In the genomic region with DNA sequence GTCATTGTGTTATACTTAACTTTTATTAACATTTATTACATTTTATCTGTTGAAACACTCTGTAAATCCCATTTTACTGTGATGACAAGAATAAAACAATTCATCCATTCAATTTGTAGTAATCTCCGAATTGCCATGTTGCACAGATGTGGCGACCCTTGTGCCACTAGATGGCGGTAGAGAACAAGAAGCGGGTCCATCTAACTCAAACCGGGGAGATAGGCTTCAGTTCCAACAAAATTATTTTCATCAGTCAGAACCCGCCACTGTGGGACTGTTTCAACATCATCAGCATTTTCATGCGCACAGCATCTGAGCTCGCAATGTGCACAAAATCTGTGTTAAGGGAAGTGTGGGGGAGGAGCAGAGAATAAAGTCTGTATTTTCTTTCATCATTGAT, we compare ENCODE assay signal across 8 mouse cellular contexts. TPM values are rescaled to one million over a fixed set of nuclear protein-coding genes. Genes with fewer than 3 reads are reported as not detected.
DNase-seq lines count a peak whose midpoint lies in the region; ATAC-seq and TF ChIP-seq lines count a peak whose summit lies in the region.

No protein-coding gene starts in this region.

- no peak overlapping the region for H3K27ac ChIP-seq in liver, embryonic 11.5 days (ENCODE audit: low read depth, low read length)
- H3K27ac ChIP-seq in neural tube, embryonic 13.5 days (replicated peaks) = no peak overlapping the region

- H3K4me3 ChIP-seq in C2C12 (ENCODE audit: insufficient read depth, poor library complexity, severe bottlenecking) = no peak overlapping the region
- no peak overlapping the region for H3K4me3 ChIP-seq in liver, embryonic 11.5 days (ENCODE audit: low read depth, low read length)
- no peak overlapping the region for H3K4me3 ChIP-seq in neural tube, embryonic 13.5 days

- H3K9ac ChIP-seq in liver, embryonic 11.5 days (ENCODE audit: low read depth, low read length) = no peak overlapping the region
- no peak overlapping the region for H3K9ac ChIP-seq in neural tube, embryonic 13.5 days

- no peaks in the 10 kb centered on the region for H3K36me3 ChIP-seq in C2C12 (ENCODE audit: control insufficient read depth, insufficient read depth)
- no peaks in the 10 kb centered on the region for H3K36me3 ChIP-seq in liver, embryonic 11.5 days (ENCODE audit: control insufficient read depth, insufficient read depth, low read length)
- no peaks in the 10 kb centered on the region for H3K36me3 ChIP-seq in neural tube, embryonic 13.5 days

- H3K9me3 ChIP-seq in liver, embryonic 11.5 days (ENCODE audit: control insufficient read depth, low read length) = no peaks in the 10 kb centered on the region
- no peaks in the 10 kb centered on the region for H3K9me3 ChIP-seq in neural tube, embryonic 13.5 days

- TF ChIP-seq CTCF in C2C12 (IDR thresholded peaks at IDR 0.05; ENCODE audit: control insufficient read depth, insufficient read depth, insufficient read length) = peak; percentile 20

- no peak overlapping the region for H3ac ChIP-seq in C2C12 (ENCODE audit: control insufficient read depth, insufficient read length, low read depth)

- H3K79me2 ChIP-seq in C2C12 (ENCODE audit: control insufficient read depth, insufficient read depth) = no peaks in the 10 kb centered on the region

- ATAC-seq in liver, embryonic 11.5 days (replicated peaks; ENCODE audit: low FRiP score) = no peak
- peak; percentile 91 for ATAC-seq in neural tube, embryonic 13.5 days (ENCODE audit: low read depth)

- H3K27me3 ChIP-seq in C2C12 (ENCODE audit: control insufficient read depth, insufficient read depth, insufficient read length) = no peaks in the 10 kb centered on the region
- H3K27me3 ChIP-seq in liver, embryonic 11.5 days (replicated peaks; ENCODE audit: control insufficient read depth, insufficient read depth, low read length) = no peaks in the 10 kb centered on the region
- no peaks in the 10 kb centered on the region for H3K27me3 ChIP-seq in neural tube, embryonic 13.5 days

- whole genome bisulfite sequencing in liver, embryonic 11.5 days = 8% methylated on average over 8 of the region's 8 CpGs
- 4% methylated on average over 8 of the region's 8 CpGs for WGBS in neural tube, embryonic 13.5 days

- no peak overlapping the region for H3K4me2 ChIP-seq in liver, embryonic 11.5 days
- H3K4me2 ChIP-seq in neural tube, embryonic 13.5 days = peak overlapping the region; percentile 29; the same call in 1 of the 2 replicates

- H3K79me3 ChIP-seq in C2C12 (ENCODE audit: low read depth) = no peaks in the 10 kb centered on the region

- peak; percentile 52 for DNase-seq in adrenal gland, adult 2 months
- DNase-seq in embryo, embryonic 10.5 days (ENCODE audit: low spot score) = peak; percentile 92
- peak; percentile 10 to 23 for DNase-seq in heart, adult 9 months (ENCODE audit: low spot score in 2 of 2)
- DNase-seq in kidney, postnatal 10 days = peak; percentile 85
- peak; percentile 35 for DNase-seq in liver, embryonic 11.5 days (ENCODE audit: low spot score)
- DNase-seq in testis, postnatal 14 days (ENCODE audit: low spot score) = peak; percentile 19

- no peaks in the 10 kb centered on the region for H3K4me1 ChIP-seq in liver, embryonic 11.5 days (replicated peaks; ENCODE audit: control insufficient read depth, insufficient read depth, low read length)
- peaks cover 7% of the 10 kb centered on the region; the same call in 1 of the 2 replicates for H3K4me1 ChIP-seq in neural tube, embryonic 13.5 days (replicated peaks)

TF ChIP-seq in C2C12, 6 proteins besides CTCF, POLR2A, EP300 and RAD21:
- TF ChIP-seq FOSL1 (IDR thresholded peaks at IDR 0.05; ENCODE audit: insufficient read depth, low read length, poor library complexity, severe bottlenecking) (no peak), MYOD1 (IDR thresholded peaks at IDR 0.05; ENCODE audit: control insufficient read depth, insufficient read length, low read depth) (no peak), MYOG (IDR thresholded peaks at IDR 0.05; ENCODE audit: control insufficient read depth, extremely low read depth, insufficient read length) (no peak), CEBPB (IDR thresholded peaks at IDR 0.05; ENCODE audit: low read depth) (no peak), USF1 (IDR thresholded peaks at IDR 0.05; ENCODE audit: low read depth) (no peak), MAX (IDR thresholded peaks at IDR 0.05) (no peak)

RNA-seq across cellular contexts. Expression of a gene that starts 44.2 kb away (rescaled TPM):
- polyA plus RNA-seq in C2C12 (2012; fragmentation: generic; extraction: Trizol) = 7.2 TPM
- total RNA-seq in adrenal gland, adult 2 months (2021) = 10 to 100 TPM in 1 of 2 experiments, 1 to 10 TPM in 1; 6.2 to 13.9 TPM
- 0.63 and 0.97 TPM in 2 replicates for polyA plus RNA-seq in adrenal gland, adult 2 months (2012; rRNA removed)
- polyA plus RNA-seq in liver, embryonic 11.5 days (2014; fragmentation: Nextera tagmentation; extraction: Ambion mirVana) = 12.8 and 13.2 TPM in 2 replicates
- 46.7 and 48.8 TPM in 2 replicates for polyA plus RNA-seq in neural tube, embryonic 13.5 days (2015; fragmentation: Nextera tagmentation; extraction: Ambion mirVana)

Comparison
In these comparisons a context has a peak if more than half of its experiments do, and no peak if none do; other contexts are left out.
1. DNase-seq: peak in every context shown above with its lines; median percentile 92 in embryo, embryonic 10.5 days; 85 in kidney, postnatal 10 days; 52 in adrenal gland, adult 2 months; 35 in liver, embryonic 11.5 days; 19 in testis, postnatal 14 days; 16 in heart, adult 9 months.